Mouse (Mus musculus) cerebellum, adult 8-10 months (tissue): ENCODE measurements at regions not wholly inside any gene's neighbourhood (a gene's known extent, or its start where the extent isn't known, plus 50 kb on each side); places are given as distances from the start of the nearest gene placed in this dataset.
A peak's percentile ranks its signal among the peaks of the same experiment; 100 is the strongest.

Experiments used
- DNase-seq: peaks from one replicate; pipeline ENCODE4 v3.0.0; 2022

- DNase-seq, result no peak
Measured at GRCm38 (mm10) chr10:116726031-116726430, 144.7 kb upstream of the Cnot2 start.

GRCm38 (mm10) chr10:116721986-116722385 is 140.7 kb upstream of the Cnot2 start:
- DNase-seq, result no peak

- DNase-seq, result no peak
Measured at GRCm38 (mm10) chr10:116719616-116720015, 138.3 kb upstream of the Cnot2 start.

GRCm38 (mm10) chr10:116717961-116718360 is 136.7 kb upstream of the Cnot2 start:
- no peak for DNase-seq

GRCm38 (mm10) chr10:116717017-116717643 is 135.8 kb upstream of the Cnot2 start:
- no peak for DNase-seq

GRCm38 (mm10) chr10:116713456-116713855 is 132.1 kb upstream of the Cnot2 start:
- DNase-seq, result peak; percentile 73

DNA sequence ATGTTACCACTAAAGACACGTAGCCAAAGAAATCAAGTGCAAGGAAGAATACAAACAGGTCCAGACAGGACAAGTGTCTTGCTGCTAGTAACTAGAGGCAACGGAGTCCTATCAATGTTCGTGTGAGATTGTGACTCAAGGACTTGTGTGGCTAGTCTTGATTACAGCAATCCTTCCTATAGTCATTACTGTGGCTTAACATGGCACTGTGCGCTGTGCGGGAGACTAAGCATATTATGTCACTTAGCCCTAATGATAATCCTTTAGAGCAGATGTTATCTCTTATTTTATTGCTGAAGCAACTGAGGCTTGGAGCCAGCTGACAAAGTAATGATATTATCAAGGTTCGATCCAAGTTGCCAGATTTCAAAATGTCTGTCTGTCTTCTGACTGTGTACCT is 125.7 kb upstream of the Cnot2 start:
- no peak for DNase-seq

GRCm38 (mm10) chr10:116701281-116701680 is 120.0 kb upstream of the Cnot2 start:
- no peak for DNase-seq

DNA sequence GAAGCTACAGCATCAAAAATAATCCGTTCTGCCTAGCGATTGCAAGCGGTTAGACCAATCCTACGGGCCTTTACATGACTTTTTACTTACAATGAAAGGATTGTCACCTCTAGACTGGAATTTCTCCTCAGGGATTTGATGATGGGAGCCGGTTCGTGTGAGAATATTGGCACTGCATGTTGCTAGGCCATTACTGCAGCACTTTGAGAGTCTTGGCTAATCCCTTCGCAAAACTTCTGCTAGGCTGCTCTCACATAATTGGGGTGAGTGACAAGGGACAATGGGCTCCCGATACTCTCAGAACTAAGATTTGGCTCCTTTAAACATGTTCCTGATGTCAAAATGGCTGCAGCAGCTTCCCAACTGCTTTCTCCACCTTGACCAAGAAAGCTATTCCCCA is 118.4 kb upstream of the Cnot2 start:
- DNase-seq, result no peak

DNA sequence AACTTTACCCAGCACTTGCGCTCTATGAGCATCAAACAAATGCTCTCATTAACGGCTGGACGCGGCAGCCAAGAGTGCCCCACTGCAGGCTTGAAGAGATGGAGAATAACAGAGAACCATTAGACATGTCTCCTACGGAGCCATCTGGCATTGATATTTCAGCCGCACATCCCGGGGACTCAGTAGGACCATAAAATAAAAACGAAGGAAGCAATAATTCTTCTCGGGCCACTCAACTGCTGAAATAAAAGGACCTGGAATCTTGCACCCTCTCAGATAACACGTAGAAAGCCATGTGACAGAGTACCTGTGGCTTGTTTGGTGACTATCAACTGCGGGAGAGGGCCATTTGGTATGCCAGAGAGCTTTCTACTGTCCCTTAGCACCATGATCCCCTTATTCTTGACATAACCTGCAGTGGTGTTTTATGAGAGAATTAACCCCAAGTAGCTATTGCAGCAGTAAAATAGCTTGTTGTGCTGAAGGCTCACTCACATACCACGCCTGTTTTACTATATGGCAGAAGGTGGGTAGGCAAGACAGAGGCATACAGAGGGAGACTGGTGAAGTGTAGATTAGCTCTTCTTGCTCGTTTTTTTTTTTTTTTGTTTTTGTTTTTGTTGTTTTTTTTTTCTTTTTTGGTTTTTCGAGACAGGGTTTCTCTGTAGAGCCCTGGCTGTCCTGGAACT is 116.5 kb upstream of the Cnot2 start:
- DNase-seq, result no peak

DNA sequence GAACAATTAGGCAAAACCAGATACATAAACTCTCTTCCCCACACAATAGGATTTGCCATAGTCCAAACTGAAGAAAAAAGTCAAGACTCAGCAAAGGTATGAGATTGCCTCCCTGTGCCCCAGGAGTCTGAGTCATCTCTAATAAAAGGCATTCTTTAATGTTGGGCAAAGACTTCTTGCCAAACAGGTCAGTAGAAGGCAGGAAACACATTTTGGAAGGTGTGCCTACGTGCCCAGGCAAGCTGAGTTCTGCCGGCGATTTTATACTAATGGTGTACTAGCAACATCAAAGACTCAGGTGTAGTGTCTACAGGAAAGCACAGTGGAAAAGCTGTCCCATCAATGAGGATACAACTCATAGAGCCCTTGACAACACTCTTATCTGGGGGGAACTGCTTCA is 112.5 kb upstream of the Cnot2 start:
- no peak for DNase-seq

DNA sequence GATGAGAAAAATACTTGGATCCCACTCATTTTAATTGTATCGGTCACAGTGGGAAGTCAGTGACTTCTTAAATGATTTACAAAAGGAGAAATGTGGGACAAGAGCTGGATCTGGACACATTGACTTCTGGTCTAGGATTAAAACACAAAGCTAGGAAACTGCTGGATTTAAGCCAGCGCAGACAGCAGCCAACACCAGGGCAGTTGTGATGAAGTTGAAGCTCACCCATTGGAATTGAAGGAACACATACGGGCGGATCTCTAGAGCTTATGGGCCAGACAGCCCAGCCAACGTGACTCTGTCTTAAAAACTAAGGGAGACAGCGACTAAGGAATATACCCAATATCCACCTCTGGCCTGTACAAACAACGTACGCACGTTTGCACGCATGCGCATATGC is 105.4 kb upstream of the Cnot2 start:
- DNase-seq, result no peak

DNA sequence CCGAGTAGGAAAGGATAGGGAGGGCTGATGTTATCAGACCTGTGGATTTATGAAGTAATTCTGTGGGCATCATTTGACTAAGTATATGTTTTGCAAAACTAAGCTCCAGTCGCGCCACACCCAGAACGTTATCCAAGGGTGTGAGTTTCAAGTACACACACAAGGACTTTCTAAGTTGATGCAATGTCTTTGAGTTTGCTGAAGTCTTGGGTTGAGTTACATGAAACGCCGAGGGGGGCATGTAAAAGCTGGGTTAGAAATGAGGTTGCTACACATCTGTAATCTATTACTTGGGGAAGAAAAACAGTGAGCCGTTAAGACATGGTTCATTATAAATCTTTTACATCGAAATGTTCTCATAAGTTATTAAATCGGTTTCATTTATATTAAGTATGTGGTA is 102.1 kb upstream of the Cnot2 start:
- no peak for DNase-seq

DNA sequence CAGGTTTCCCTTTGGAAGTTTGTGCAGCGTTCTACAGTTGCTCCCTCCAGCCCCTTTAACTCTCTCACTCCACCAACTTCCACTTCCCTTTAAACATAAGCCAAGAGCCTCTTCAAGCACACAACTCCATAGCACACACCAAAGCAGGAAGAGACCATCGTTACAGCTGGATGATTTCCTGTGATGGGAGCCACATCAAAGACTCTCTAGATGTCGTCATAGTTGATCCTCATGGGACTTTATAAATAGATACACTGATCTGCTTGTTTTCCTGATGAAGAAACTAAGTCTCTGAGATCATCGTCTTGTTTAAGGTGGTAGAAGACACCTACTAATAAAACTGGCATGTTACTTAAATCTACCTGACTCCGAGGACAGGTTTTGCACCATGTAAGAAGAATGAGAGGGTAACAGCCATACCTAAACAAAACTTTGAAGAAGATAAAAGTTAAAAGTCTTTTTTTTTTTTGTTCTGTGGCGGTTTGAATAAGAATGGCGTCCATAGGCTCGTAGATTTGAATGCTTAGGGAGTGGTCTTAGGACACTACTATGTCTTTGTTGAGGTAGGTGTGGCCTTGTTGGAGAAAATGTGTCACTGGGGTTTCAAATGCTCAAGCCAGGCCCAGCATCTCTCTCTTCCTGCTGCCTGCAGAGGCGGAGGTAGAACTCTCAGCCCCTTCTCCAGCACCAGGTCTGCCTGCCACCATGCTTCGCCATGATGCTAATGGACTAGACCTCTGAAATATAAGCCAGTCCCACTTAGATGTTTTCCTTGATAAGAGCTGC is 97.8 kb upstream of the Cnot2 start:
- no peak for DNase-seq

DNA sequence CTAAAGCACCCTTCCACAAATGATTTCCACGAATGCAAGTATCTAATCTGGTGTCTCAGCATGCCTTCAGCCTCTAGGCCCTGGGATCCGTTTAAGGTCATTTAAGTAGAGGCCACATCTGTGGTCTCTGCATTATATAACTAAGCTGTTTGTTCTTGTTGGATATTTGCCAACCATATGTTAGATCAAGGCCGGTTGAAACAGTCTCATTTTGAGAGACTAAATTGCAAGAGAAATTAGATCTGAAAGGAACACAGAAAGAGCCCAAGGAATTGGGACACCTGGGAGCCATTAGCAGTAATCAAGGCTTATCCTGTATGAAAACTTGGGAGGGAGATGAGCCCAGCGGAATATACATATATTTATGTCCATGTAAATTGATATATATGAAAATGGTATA is 96.6 kb upstream of the Cnot2 start:
- DNase-seq, result no peak

GRCm38 (mm10) chr10:116675171-116675570 is 93.9 kb upstream of the Cnot2 start:
- DNase-seq, result no peak

- DNase-seq, result no peak
Measured at GRCm38 (mm10) chr10:116674348-116674747, 93.0 kb upstream of the Cnot2 start.

- DNase-seq, result no peak
Measured at GRCm38 (mm10) chr10:116658162-116658962, 77.1 kb upstream of the Cnot2 start.

DNA sequence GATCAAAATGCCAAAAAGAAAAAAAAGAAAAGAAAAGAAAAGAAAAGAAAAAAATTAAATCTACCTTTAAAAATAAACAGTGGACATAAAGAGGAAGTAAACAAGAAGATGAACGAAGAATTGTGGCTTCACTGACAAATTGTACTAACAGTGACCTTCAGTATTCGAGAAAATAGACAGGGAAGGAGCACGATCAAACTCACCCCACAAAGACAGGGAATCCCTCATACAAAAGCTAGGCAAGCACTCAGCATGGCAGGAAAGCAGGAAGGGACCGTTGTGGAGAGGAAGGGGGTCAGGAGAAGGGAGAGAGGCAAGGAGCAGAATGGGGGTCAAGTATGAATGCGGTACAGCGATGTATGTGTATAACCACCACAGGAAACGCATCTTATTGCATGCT is 74.6 kb upstream of the Cnot2 start:
- DNase-seq, result no peak

- DNase-seq, result no peak
Measured at GRCm38 (mm10) chr10:116655018-116655807, 73.9 kb upstream of the Cnot2 start.

DNA sequence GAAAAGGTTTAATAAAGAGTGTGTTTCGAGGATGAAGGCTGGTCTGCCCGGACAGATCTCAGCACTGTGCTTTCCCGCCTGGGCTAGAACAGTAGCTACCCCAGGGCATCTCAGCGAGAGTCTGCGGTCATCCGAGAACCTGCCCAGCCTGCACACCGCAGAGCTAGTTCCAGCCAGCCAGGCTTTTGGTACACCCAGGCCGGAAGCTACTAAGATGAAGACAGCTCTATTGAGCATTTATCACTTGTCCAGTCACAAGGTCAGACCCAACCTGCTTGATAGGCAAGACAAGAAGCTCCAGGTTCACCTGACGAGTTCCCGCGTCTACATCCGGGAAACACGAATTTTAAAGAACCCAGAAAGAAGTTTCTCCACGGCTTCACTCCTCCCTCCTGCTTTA is 72.8 kb upstream of the Cnot2 start:
- peak; percentile 44 for DNase-seq

- DNase-seq, result peak; percentile 87
Measured at GRCm38 (mm10) chr10:116653511-116653945, 72.2 kb upstream of the Cnot2 start.
